Mouse (Mus musculus) cerebellum, adult 2 months (tissue): ENCODE measurements around the gene Dennd1a.

Source experiments
- CTCF ChIP-seq: fragments of 200-500 bp; IDR thresholded peaks from 2 replicates; pipeline ENCODE4 v1.5.1; 2011; ENCODE audit warnings: low read depth, mild to moderate bottlenecking, control low read depth, low read length, moderate library complexity, borderline replicate concordance; ENCODE audit not compliant: insufficient read depth
- POLR2A ChIP-seq: fragments of 200-500 bp; IDR thresholded peaks from 2 replicates; pipeline ENCODE4 v1.6.1; 2011; ENCODE audit warnings: low read length, control low read depth, borderline replicate concordance; ENCODE audit not compliant: insufficient read depth

DNA sequence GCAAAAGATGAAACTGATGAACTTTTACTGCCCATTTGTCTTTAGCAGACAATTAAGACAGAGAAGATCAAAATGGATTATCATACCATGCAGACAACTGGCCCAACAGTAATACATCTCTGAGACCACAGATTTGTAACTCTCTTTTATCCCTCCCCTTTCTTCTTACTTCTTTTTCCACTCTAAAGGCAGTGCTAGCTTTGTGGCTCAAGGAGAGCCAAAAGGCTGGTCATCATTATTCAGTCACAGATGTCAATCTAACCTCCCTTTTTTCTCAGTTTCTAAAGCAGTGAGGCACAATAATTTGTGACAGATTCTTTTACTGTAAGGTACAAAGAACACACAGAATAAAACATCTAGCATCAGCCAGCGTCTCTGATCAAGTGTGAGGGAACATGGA, 130.2 kb downstream of the Dennd1a start:
- no peak for TF ChIP-seq CTCF
- no peak for TF ChIP-seq POLR2A
